Mouse (Mus musculus) ES-E14 (cell line): ENCODE results near the gene Cmtm5. TPM values are rescaled to one million over a fixed set of nuclear protein-coding genes. Genes with fewer than 3 reads are reported as not detected.

Experiments
- DNase-seq: peaks from one replicate; pipeline ENCODE4 v3.0.0-alpha.2; 2013; ENCODE audit warnings: low read depth, low spot score
- H3K27ac ChIP-seq: 2 replicates; pipeline ENCODE4 v1.5.1; 2012; ENCODE audit warnings: low read depth, mild to moderate bottlenecking, low read length, moderate library complexity, mixed read lengths; ENCODE audit not compliant: poor library complexity, insufficient read depth, severe bottlenecking
- H3K36me3 ChIP-seq: 2 replicates; pipeline ENCODE4 v1.6.1; 2012; ENCODE audit warnings: mild to moderate bottlenecking, low read length, moderate library complexity, mixed read lengths; ENCODE audit not compliant: control insufficient read depth, poor library complexity, insufficient read depth, severe bottlenecking
- H3K4me1 ChIP-seq, 2 experiments: fragments of 150-350 bp in 1 of 2; sonication (generic) in 1 of 2; 2 replicates each; pipeline ENCODE4 v1.6.1; 2012; ENCODE audit warnings: low read length in 2 of 2, mild to moderate bottlenecking in 1 of 2, mixed read lengths in 1 of 2; ENCODE audit not compliant: control insufficient read depth in 2 of 2, insufficient read depth in 2 of 2, poor library complexity in 1 of 2
- H3K4me3 ChIP-seq, 2 experiments: fragments of 150-350 bp in 1 of 2; sonication (generic) in 1 of 2; 2 replicates each; pipeline ENCODE4 v1.5.1; 2012; ENCODE audit warnings: low read length in 2 of 2, low read depth in 1 of 2, mild to moderate bottlenecking in 1 of 2, mixed read lengths in 1 of 2; ENCODE audit not compliant: insufficient read depth in 1 of 2, poor library complexity in 1 of 2, severe bottlenecking in 1 of 2
- H3K9ac ChIP-seq: 2 replicates; pipeline ENCODE4 v1.6.1; 2012; ENCODE audit warnings: low read depth, mild to moderate bottlenecking, low read length, mixed read lengths; ENCODE audit not compliant: poor library complexity, insufficient read depth, severe bottlenecking
- H3K9me3 ChIP-seq: fragments of 150-350 bp; sonication (generic); 2 replicates; pipeline ENCODE4 v1.6.1; 2012; ENCODE audit warnings: low read depth, mild to moderate bottlenecking, low read length; ENCODE audit not compliant: control insufficient read depth, insufficient read depth
- CHD2 ChIP-seq: IDR thresholded peaks from 2 replicates; pipeline ENCODE4 v1.6.1; 2014; ENCODE audit warnings: mild to moderate bottlenecking, low read depth, low read length, inconsistent platforms
- HCFC1 ChIP-seq: IDR thresholded peaks from 2 replicates; pipeline ENCODE4 v1.6.1; 2012; ENCODE audit warnings: low read length, inconsistent platforms, borderline replicate concordance; ENCODE audit not compliant: insufficient read depth
- MAFK ChIP-seq: IDR thresholded peaks from 2 replicates; pipeline ENCODE4 v1.6.1; 2014; ENCODE audit warnings: mild to moderate bottlenecking, low read depth, low read length, inconsistent platforms; ENCODE audit not compliant: insufficient read depth
- ZC3H11A ChIP-seq: IDR thresholded peaks from 2 replicates; pipeline ENCODE4 v1.6.1; 2012; ENCODE audit warnings: low read depth, mild to moderate bottlenecking, inconsistent platforms, low read length, borderline replicate concordance
- ZNF384 ChIP-seq: IDR thresholded peaks from 2 replicates; pipeline ENCODE4 v1.6.1; 2012; ENCODE audit warnings: low read depth, low read length, inconsistent platforms
- in situ Hi-C, 2 experiments: fragments of 600-800 bp; cut with MboI; formaldehyde crosslinking; loops; one replicate each; pipeline ENCODE4 v1.15.1; 2025; ENCODE audit warnings: low sequenced_read_pairs in 2 of 2, inconsistent platforms in 1 of 2; ENCODE audit not compliant: unreplicated experiment in 2 of 2
- total RNA-seq: library from RNA; depleted of rRNA; stranded (reverse); fragments of 300-350 nt; gene quantifications from 2 replicates; pipeline ENCODE4 v1.2.3, GENCODE M21; 2012

The Cmtm5 gene
- total RNA-seq, 1 experiment: not detected

GRCm38 (mm10) chr14:54937361-54938182, 1.5 kb downstream of the Cmtm5 start:
- H3K9ac ChIP-seq: no peak overlapping the region
- TF ChIP-seq HCFC1 (no peak), ZC3H11A (no peak), CHD2 (no peak), MAFK (no peak), ZNF384 (no peak)
- H3K9me3 ChIP-seq: no peaks in the 10 kb centered on the region
- H3K4me1 ChIP-seq: peaks cover 5 to 17% of the 10 kb centered on the region in 2 experiments; a peak in 2 of 4 replicates
- no peak overlapping the region for H3K4me3 ChIP-seq
- no peak overlapping the region for H3K27ac ChIP-seq
- H3K36me3 ChIP-seq: no peaks in the 10 kb centered on the region
- no peak for DNase-seq
- in situ Hi-C loops: no loop called here

- DNase-seq: no peak
- in situ Hi-C loops: no loop called here
- no peak overlapping the region for H3K27ac ChIP-seq
These were observed 2.6 kb downstream of the Cmtm5 start for GRCm38 (mm10) chr14:54938431-54939219.

GRCm38 (mm10) chr14:54939434-54940175, 3.5 kb downstream of the Cmtm5 start:
- H3K9me3 ChIP-seq: no peaks in the 10 kb centered on the region
- H3K4me3 ChIP-seq: no peak overlapping the region
- TF ChIP-seq ZC3H11A (peak; percentile 65; the same call in 1 of the 2 replicates), MAFK (no peak)
- H3K36me3 ChIP-seq: no peaks in the 10 kb centered on the region
- DNase-seq: peak; percentile 90
- in situ Hi-C loops: no loop called here
- H3K4me1 ChIP-seq: peaks cover 5 to 13% of the 10 kb centered on the region in 2 experiments; a peak in 2 of 4 replicates
- H3K9ac ChIP-seq: no peak overlapping the region
- no peak overlapping the region for H3K27ac ChIP-seq

More at GRCm38 (mm10) chr14:54938431-54939219, 2.6 kb downstream of the Cmtm5 start:
- Histone ChIP-seq H3K36me3 (no peaks in the 10 kb centered on the region), H3K9ac (no peak overlapping the region), H3K9me3 (no peaks in the 10 kb centered on the region), H3K4me1 (peaks cover 5 to 13% of the 10 kb centered on the region in 2 experiments; a peak in 2 of 4 replicates), H3K4me3 (no peak overlapping the region)
- TF ChIP-seq MAFK: no peak
- TF ChIP-seq ZNF384: no peak
- TF ChIP-seq CHD2: no peak
- TF ChIP-seq HCFC1: no peak
- no peak for TF ChIP-seq ZC3H11A

- Histone ChIP-seq H3K4me1 (peaks cover 5 to 12% of the 10 kb centered on the region in 2 experiments; a peak in 2 of 4 replicates), H3K36me3 (no peaks in the 10 kb centered on the region), H3K4me3 (no peak overlapping the region), H3K27ac (no peak overlapping the region), H3K9ac (no peak overlapping the region), H3K9me3 (no peaks in the 10 kb centered on the region)
- in situ Hi-C loops: no loop called here
- DNase-seq: no peak
- no peak for TF ChIP-seq ZC3H11A
- no peak for TF ChIP-seq CHD2
- no peak for TF ChIP-seq MAFK
- no peak for TF ChIP-seq ZNF384
- TF ChIP-seq HCFC1: no peak
These were observed 4.1 kb downstream of the Cmtm5 start for GRCm38 (mm10) chr14:54940176-54940530.
